Mouse (Mus musculus): ENCODE data around the gene Hes6. TPM values are rescaled to one million over a fixed set of nuclear protein-coding genes. Genes with fewer than 3 reads are reported as not detected.
A peak's percentile ranks its signal among the peaks of the same experiment; 100 is the strongest.

Gene Hes6
- total RNA-seq (2015; ENCODE audit: low replicate concordance) (1.7 and 11.2 TPM in 2 replicates), total RNA-seq (2017; ENCODE audit: low replicate concordance) (3.5 and 4.6 TPM in 2 replicates)

- ATAC-seq (replicated peaks; ENCODE audit: low FRiP score, poor library complexity, severe bottlenecking) = no peak
These were observed at the start of gene Hes6 for GRCm38 (mm10) chr1:91413898-91414594. TSS of gene Hes6 (minus strand) at chr1:91414038.

- ATAC-seq (replicated peaks; ENCODE audit: low FRiP score, poor library complexity, severe bottlenecking) = no peak
These were observed 49.6 kb upstream of the Hes6 start for GRCm38 (mm10) chr1:91463336-91463995.

- ATAC-seq (replicated peaks; ENCODE audit: low FRiP score, poor library complexity, severe bottlenecking) = no peak
These were observed 46.7 kb upstream of the Hes6 start for GRCm38 (mm10) chr1:91460564-91460963.

- ATAC-seq (replicated peaks; ENCODE audit: low FRiP score, poor library complexity, severe bottlenecking) = no peak
These were observed 46.2 kb upstream of the Hes6 start for GRCm38 (mm10) chr1:91460069-91460468.

- ATAC-seq (replicated peaks; ENCODE audit: low FRiP score, poor library complexity, severe bottlenecking) = peak; percentile 95
These were observed 45.4 kb upstream of the Hes6 start, which contains the start of gene Per2 for GRCm38 (mm10) chr1:91459059-91459809. TSS of gene Per2 (minus strand) at chr1:91459324.

- no peak for ATAC-seq (replicated peaks; ENCODE audit: low FRiP score, poor library complexity, severe bottlenecking)
These were observed 44.5 kb upstream of the Hes6 start for GRCm38 (mm10) chr1:91458223-91458861.

GRCm38 (mm10) chr1:91457698-91458097 is 43.9 kb upstream of the Hes6 start:
- ATAC-seq (replicated peaks; ENCODE audit: low FRiP score, poor library complexity, severe bottlenecking) = no peak

GRCm38 (mm10) chr1:91457116-91457515 is 43.3 kb upstream of the Hes6 start:
- ATAC-seq (replicated peaks; ENCODE audit: low FRiP score, poor library complexity, severe bottlenecking) = no peak

GRCm38 (mm10) chr1:91456301-91456801 is 42.5 kb upstream of the Hes6 start:
- no peak for ATAC-seq (replicated peaks; ENCODE audit: low FRiP score, poor library complexity, severe bottlenecking)

- no peak for ATAC-seq (replicated peaks; ENCODE audit: low FRiP score, poor library complexity, severe bottlenecking)
These were observed 41.9 kb upstream of the Hes6 start for GRCm38 (mm10) chr1:91455661-91456161.

- ATAC-seq (replicated peaks; ENCODE audit: low FRiP score, poor library complexity, severe bottlenecking) = no peak
These were observed 41.1 kb upstream of the Hes6 start for GRCm38 (mm10) chr1:91454927-91455326.

- ATAC-seq (replicated peaks; ENCODE audit: low FRiP score, poor library complexity, severe bottlenecking) = no peak
These were observed 40.5 kb upstream of the Hes6 start for GRCm38 (mm10) chr1:91454366-91454765.

- peak; percentile 66 for ATAC-seq (replicated peaks; ENCODE audit: low FRiP score, poor library complexity, severe bottlenecking)
These were observed 40.1 kb upstream of the Hes6 start for GRCm38 (mm10) chr1:91453932-91454331.

GRCm38 (mm10) chr1:91451547-91452084 is 37.8 kb upstream of the Hes6 start:
- no peak for ATAC-seq (replicated peaks; ENCODE audit: low FRiP score, poor library complexity, severe bottlenecking)

GRCm38 (mm10) chr1:91450851-91451250 is 37.0 kb upstream of the Hes6 start:
- no peak for ATAC-seq (replicated peaks; ENCODE audit: low FRiP score, poor library complexity, severe bottlenecking)

- ATAC-seq (replicated peaks; ENCODE audit: low FRiP score, poor library complexity, severe bottlenecking) = no peak
These were observed 34.9 kb upstream of the Hes6 start for GRCm38 (mm10) chr1:91448688-91449087.

GRCm38 (mm10) chr1:91446511-91446910 is 32.7 kb upstream of the Hes6 start:
- ATAC-seq (replicated peaks; ENCODE audit: low FRiP score, poor library complexity, severe bottlenecking) = no peak

GRCm38 (mm10) chr1:91446060-91446459 is 32.2 kb upstream of the Hes6 start:
- ATAC-seq (replicated peaks; ENCODE audit: low FRiP score, poor library complexity, severe bottlenecking) = no peak
